Mouse (Mus musculus) kidney, adult 2 months (tissue): ENCODE data around the gene Fsip1.

Source experiments
- CTCF ChIP-seq: fragments of 200-500 bp; conservative IDR thresholded peaks from 2 replicates; pipeline ENCODE4 v1.5.1; 2011; ENCODE audit warnings: low read depth, mild to moderate bottlenecking, control low read depth, low read length, moderate library complexity, mixed read lengths; ENCODE audit not compliant: insufficient read depth, insufficient read length
- POLR2A ChIP-seq: fragments of 200-500 bp; IDR thresholded peaks from one replicate; pipeline ENCODE4 v1.6.1; 2011; ENCODE audit warnings: low read depth, low read length, control low read depth

DNA sequence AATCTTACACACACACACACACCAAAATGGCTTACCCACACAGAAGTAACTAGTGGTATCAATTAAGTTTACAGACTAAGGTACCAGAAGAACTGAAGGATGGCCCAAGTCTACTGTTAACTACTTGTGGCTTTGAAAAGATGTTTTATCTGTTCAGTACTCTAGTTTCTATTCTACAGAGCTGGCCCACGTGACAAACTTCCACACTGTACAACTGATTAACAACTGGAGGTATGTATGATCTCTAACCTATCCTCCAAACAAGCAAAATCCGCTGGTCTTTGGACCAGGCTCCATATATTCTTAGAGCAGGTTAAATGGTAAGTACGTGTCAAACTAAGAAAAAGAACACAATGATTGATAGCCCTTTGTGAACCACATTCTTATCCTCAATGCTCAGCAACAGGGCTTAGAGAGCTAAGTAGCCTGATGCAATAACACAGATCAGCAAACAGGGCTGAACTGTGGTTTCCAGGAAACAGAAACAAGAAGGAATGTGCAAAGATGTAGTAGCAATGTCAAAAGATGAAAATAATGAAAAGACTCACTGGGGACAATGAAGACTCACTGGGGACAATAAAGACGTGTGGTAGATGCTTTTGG lies 38.7 kb downstream of the Fsip1 start:
- TF ChIP-seq POLR2A (no peak), CTCF (no peak)
